Mouse (Mus musculus): ENCODE measurements around the gene Gcgr. TPM values are rescaled to one million over a fixed set of nuclear protein-coding genes. Genes with fewer than 3 reads are reported as not detected.
A peak's percentile ranks its signal among the peaks of the same experiment; 100 is the strongest.
"Not testable (repeated sequence)": the region's sequence is repeated elsewhere in the genome, so short reads cannot be mapped to it uniquely, and the experiment has no call there.

Gene Gcgr
- total RNA-seq, 2 experiments from 2014 or later = 0.31 TPM; not detected in 1

- DNase-seq = no peak
Measured at GRCm38 (mm10) chr11:120572417-120572751, 41.9 kb downstream of the Gcgr start.

- DNase-seq = peak; percentile 100
Measured at GRCm38 (mm10) chr11:120572752-120573584, 42.5 kb downstream of the Gcgr start, which contains the start of gene P4hb. TSS of gene P4hb (minus strand) at chr11:120573253.

GRCm38 (mm10) chr11:120573585-120574277 is 43.2 kb downstream of the Gcgr start:
- no peak for DNase-seq

- DNase-seq = no peak
Measured at GRCm38 (mm10) chr11:120574278-120574600, 43.7 kb downstream of the Gcgr start.

GRCm38 (mm10) chr11:120575046-120575445 is 44.5 kb downstream of the Gcgr start:
- DNase-seq = no peak

- DNase-seq = no peak
Measured at GRCm38 (mm10) chr11:120575940-120576339, 45.4 kb downstream of the Gcgr start.

- no peak for DNase-seq
Measured at GRCm38 (mm10) chr11:120576365-120576981, 46.0 kb downstream of the Gcgr start.

GRCm38 (mm10) chr11:120577211-120578023 is 46.9 kb downstream of the Gcgr start:
- no peak for DNase-seq

GRCm38 (mm10) chr11:120578024-120578693 is 47.7 kb downstream of the Gcgr start:
- peak; percentile 19 for DNase-seq

GRCm38 (mm10) chr11:120578694-120579243 is 48.3 kb downstream of the Gcgr start:
- no peak for DNase-seq

GRCm38 (mm10) chr11:120579316-120580107 is 49.0 kb downstream of the Gcgr start:
- peak; percentile 50 for DNase-seq

- DNase-seq = no peak
Measured at GRCm38 (mm10) chr11:120580190-120580589, 49.7 kb downstream of the Gcgr start.

- peak; percentile 48 for DNase-seq
Measured at GRCm38 (mm10) chr11:120580871-120581331, 50.4 kb downstream of the Gcgr start.

GRCm38 (mm10) chr11:120581490-120582267 is 51.2 kb downstream of the Gcgr start, which contains the start of gene Arhgdia:
TSS of gene Arhgdia (minus strand) at chr11:120581624.
- peak; percentile 88 for DNase-seq

GRCm38 (mm10) chr11:120582268-120582981 is 51.9 kb downstream of the Gcgr start:
- no peak for DNase-seq

- not testable (repeated sequence) for DNase-seq
Measured at GRCm38 (mm10) chr11:120582982-120583293, 52.4 kb downstream of the Gcgr start.

GRCm38 (mm10) chr11:120583937-120584336 is 53.4 kb downstream of the Gcgr start:
- DNase-seq = no peak

- DNase-seq = no peak
Measured at GRCm38 (mm10) chr11:120588531-120588930, 58.0 kb downstream of the Gcgr start.

Data from gastrocnemius, postnatal 25 days (tissue).